Mouse (Mus musculus): ENCODE measurements around the gene Fndc3b. TPM values are rescaled to one million over a fixed set of nuclear protein-coding genes. Genes with fewer than 3 reads are reported as not detected.
"Not testable (repeated sequence)": the region's sequence is repeated elsewhere in the genome, so short reads cannot be mapped to it uniquely, and the experiment has no call there.

Gene Fndc3b
- polyA plus RNA-seq, 1 experiment from 2014 or later = 9.7 TPM

DNA sequence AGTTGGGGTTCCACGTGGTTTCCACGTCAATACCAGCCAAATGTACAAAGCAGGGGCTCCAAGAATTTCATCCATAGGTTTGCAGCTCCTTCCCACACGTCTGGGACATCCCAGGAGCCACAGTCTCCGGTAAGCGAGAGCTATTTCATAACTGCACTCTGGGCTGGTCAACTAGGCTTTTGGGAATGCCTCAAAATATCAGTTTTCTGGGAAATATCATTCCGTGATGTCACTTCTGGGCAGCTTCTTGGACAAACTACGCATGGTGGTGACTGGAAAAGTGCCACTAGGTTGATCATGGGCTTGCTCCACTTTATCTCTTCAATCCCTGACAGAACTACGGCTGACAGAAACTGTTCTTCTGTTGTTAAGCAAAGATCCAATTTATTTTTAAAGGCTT lies 217.0 kb downstream of the Fndc3b start:
- no peaks in the 10 kb centered on the region for H3K27me3 ChIP-seq (replicated peaks)
- no peak overlapping the region for H3K9ac ChIP-seq
- WGBS (ENCODE audit: insufficient replicate concordance) = 75% methylated on average over 8 of the region's 8 CpGs

DNA sequence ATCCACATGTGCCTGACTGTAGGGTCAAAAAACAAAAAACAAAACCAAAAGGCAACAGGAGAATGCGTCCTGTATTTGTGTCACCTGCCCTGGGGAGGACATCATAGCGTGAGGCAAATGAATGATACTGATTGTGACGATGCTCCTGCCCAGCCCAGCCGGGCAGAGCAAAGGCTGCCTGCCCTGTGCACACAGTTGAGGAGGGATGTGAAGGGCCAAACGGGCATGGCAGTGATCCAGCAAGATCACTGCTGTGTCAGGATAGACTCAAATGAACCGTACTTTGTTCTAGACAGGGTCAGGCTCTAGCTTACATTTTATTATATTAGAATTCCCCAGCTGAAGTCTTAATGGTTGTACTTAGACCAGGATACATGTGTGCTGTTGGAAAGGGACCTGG lies 219.3 kb downstream of the Fndc3b start:
- no peak overlapping the region for H3K27ac ChIP-seq
- WGBS (ENCODE audit: insufficient replicate concordance) = 74% methylated on average over 6 of the region's 6 CpGs

More for the DNA sequence above, 217.0 kb downstream of the Fndc3b start:
- Histone ChIP-seq H3K27ac (no peak overlapping the region), H3K4me1 (no peaks in the 10 kb centered on the region), H3K9me3 (replicated peaks) (no peaks in the 10 kb centered on the region), H3K36me3 (peaks cover 33% of the 10 kb centered on the region), H3K4me3 (no peak overlapping the region), H3K4me2 (no peak overlapping the region)
- ATAC-seq = no peak

GRCm38 (mm10) chr3:27491367-27491766 lies 219.7 kb downstream of the Fndc3b start:
- Histone ChIP-seq H3K4me1 (no peaks in the 10 kb centered on the region), H3K4me3 (no peak overlapping the region), H3K9ac (no peak overlapping the region), H3K36me3 (peaks cover 40% of the 10 kb centered on the region), H3K9me3 (replicated peaks) (no peaks in the 10 kb centered on the region), H3K27me3 (replicated peaks) (no peaks in the 10 kb centered on the region), H3K27ac (no peak overlapping the region), H3K4me2 (no peak overlapping the region)
- WGBS (ENCODE audit: insufficient replicate concordance) = 80% methylated on average over 8 of the region's 8 CpGs
- ATAC-seq = no peak

More for the DNA sequence above, 219.3 kb downstream of the Fndc3b start:
- Histone ChIP-seq H3K9me3 (replicated peaks) (no peaks in the 10 kb centered on the region), H3K4me3 (no peak overlapping the region), H3K9ac (no peak overlapping the region), H3K27me3 (replicated peaks) (no peaks in the 10 kb centered on the region), H3K4me1 (no peaks in the 10 kb centered on the region), H3K36me3 (peaks cover 38% of the 10 kb centered on the region), H3K4me2 (no peak overlapping the region)
- no peak for ATAC-seq

DNA sequence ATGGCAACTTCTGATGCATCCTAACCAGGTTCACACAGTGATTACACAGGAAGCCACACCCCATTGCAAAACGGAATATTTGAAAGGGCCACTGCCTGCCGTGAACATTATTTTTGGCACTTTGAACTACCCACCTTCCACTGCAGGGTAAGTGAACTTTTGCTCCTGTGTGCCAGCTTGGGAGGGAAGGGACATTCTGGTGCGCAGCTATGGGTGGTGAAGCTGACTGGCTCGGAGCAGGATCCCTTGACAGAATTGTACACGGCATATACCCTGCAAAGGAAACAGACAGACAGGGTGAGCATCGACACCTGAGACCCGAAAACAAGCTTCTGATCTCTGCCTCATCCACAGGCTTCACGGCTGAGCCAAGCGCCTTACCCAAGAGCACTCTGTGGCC lies 220.2 kb downstream of the Fndc3b start:
- Histone ChIP-seq H3K27me3 (replicated peaks) (no peaks in the 10 kb centered on the region), H3K36me3 (peaks cover 39% of the 10 kb centered on the region), H3K4me2 (no peak overlapping the region), H3K4me1 (no peaks in the 10 kb centered on the region), H3K9me3 (replicated peaks) (no peaks in the 10 kb centered on the region), H3K9ac (no peak overlapping the region), H3K27ac (no peak overlapping the region), H3K4me3 (no peak overlapping the region)
- ATAC-seq = no peak
- WGBS (ENCODE audit: insufficient replicate concordance) = 70% methylated on average over 9 of the region's 9 CpGs

GRCm38 (mm10) chr3:27489550-27489949 lies 221.6 kb downstream of the Fndc3b start:
- Histone ChIP-seq H3K27ac (no peak overlapping the region), H3K27me3 (replicated peaks) (no peaks in the 10 kb centered on the region), H3K4me2 (no peak overlapping the region), H3K4me1 (no peaks in the 10 kb centered on the region), H3K9ac (no peak overlapping the region), H3K36me3 (peaks cover 48% of the 10 kb centered on the region), H3K9me3 (replicated peaks) (no peaks in the 10 kb centered on the region), H3K4me3 (no peak overlapping the region)
- no peak for ATAC-seq
- WGBS (ENCODE audit: insufficient replicate concordance) = 78% methylated on average over 6 of the region's 6 CpGs

- no peak overlapping the region for H3K9ac ChIP-seq
- WGBS (ENCODE audit: insufficient replicate concordance) = 71% methylated on average over 4 of the region's 4 CpGs
- no peaks in the 10 kb centered on the region for H3K9me3 ChIP-seq (replicated peaks)
- H3K4me1 ChIP-seq = no peaks in the 10 kb centered on the region
- ATAC-seq = no peak
- H3K27me3 ChIP-seq (replicated peaks) = no peaks in the 10 kb centered on the region
- H3K36me3 ChIP-seq = peaks cover 37% of the 10 kb centered on the region
- no peak overlapping the region for H3K4me3 ChIP-seq
- no peak overlapping the region for H3K4me2 ChIP-seq
- H3K27ac ChIP-seq = no peak overlapping the region
These were observed 226.0 kb downstream of the Fndc3b start for GRCm38 (mm10) chr3:27485141-27485540.

- no peaks in the 10 kb centered on the region for H3K9me3 ChIP-seq (replicated peaks)
- no peaks in the 10 kb centered on the region for H3K27me3 ChIP-seq (replicated peaks)
- ATAC-seq = no peak
- no peak overlapping the region for H3K4me2 ChIP-seq
- H3K4me1 ChIP-seq = no peaks in the 10 kb centered on the region
- H3K36me3 ChIP-seq = peaks cover 35% of the 10 kb centered on the region
- no peak overlapping the region for H3K9ac ChIP-seq
- no peak overlapping the region for H3K27ac ChIP-seq
- 48% methylated on average over 3 of the region's 3 CpGs for WGBS (ENCODE audit: insufficient replicate concordance)
- no peak overlapping the region for H3K4me3 ChIP-seq
These were observed 226.4 kb downstream of the Fndc3b start for GRCm38 (mm10) chr3:27484698-27485097.

DNA sequence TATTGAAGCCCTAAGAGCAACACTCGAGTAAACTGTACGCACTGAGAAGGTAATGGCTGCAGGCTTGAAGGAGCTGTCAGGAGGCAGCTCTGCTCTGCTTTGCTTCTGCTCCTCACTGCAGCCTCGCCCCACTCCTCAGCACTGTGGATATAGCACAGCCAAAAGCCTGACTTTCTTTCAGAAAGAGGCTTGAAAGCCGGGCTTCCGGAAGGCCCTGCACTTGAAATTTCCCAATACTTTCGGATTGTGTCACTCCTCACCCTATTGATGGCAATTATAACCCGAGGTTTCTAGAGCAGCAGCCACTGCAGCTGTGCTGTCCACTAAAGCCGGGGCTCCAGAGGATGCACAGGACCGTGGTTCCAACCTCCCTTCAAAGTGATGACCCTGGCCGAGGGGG lies 227.3 kb downstream of the Fndc3b start:
- H3K4me1 ChIP-seq = no peaks in the 10 kb centered on the region
- WGBS (ENCODE audit: insufficient replicate concordance) = 69% methylated on average over 10 of the region's 10 CpGs
- H3K27ac ChIP-seq = no peak overlapping the region
- H3K27me3 ChIP-seq (replicated peaks) = no peaks in the 10 kb centered on the region
- ATAC-seq = no peak
- H3K9ac ChIP-seq = no peak overlapping the region
- H3K4me2 ChIP-seq = no peak overlapping the region
- H3K4me3 ChIP-seq = no peak overlapping the region
- no peaks in the 10 kb centered on the region for H3K9me3 ChIP-seq (replicated peaks)
- H3K36me3 ChIP-seq = peaks cover 40% of the 10 kb centered on the region

- H3K4me2 ChIP-seq = no peak overlapping the region
- H3K27ac ChIP-seq = no peak overlapping the region
- H3K9ac ChIP-seq = no peak overlapping the region
- H3K4me3 ChIP-seq = no peak overlapping the region
- no peaks in the 10 kb centered on the region for H3K27me3 ChIP-seq (replicated peaks)
- ATAC-seq = no peak
- H3K4me1 ChIP-seq = no peaks in the 10 kb centered on the region
- WGBS (ENCODE audit: insufficient replicate concordance) = 72% methylated on average over 3 of the region's 3 CpGs
- H3K9me3 ChIP-seq (replicated peaks) = no peaks in the 10 kb centered on the region
- H3K36me3 ChIP-seq = peaks cover 37% of the 10 kb centered on the region
These were observed 227.8 kb downstream of the Fndc3b start for GRCm38 (mm10) chr3:27483321-27483720.

DNA sequence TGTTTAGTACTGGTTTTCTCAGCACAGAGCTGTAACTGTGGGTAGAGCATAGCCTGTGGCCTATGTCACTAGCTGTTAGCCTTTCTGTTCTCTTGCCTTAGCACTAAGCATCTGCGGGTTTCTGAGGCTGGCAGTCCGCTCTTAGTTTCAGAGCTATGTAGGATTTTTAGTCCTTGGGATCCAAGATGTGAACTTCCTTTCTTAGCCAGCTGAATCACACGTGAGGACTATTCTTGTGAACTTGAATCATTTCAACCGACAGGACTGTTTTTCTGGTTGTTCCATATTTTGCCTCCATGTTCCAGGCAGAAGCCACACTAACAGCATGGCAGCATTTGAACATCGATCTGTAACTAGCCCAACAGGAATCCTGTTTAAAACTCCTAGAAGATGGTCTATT lies 229.4 kb downstream of the Fndc3b start:
- Histone ChIP-seq H3K9ac (no peak overlapping the region), H3K9me3 (replicated peaks) (no peaks in the 10 kb centered on the region), H3K36me3 (peaks cover 21% of the 10 kb centered on the region), H3K4me3 (no peak overlapping the region), H3K27ac (no peak overlapping the region), H3K4me2 (no peak overlapping the region), H3K4me1 (no peaks in the 10 kb centered on the region), H3K27me3 (replicated peaks) (no peaks in the 10 kb centered on the region)
- ATAC-seq = no peak
- 73% methylated on average over 5 of the region's 5 CpGs for WGBS (ENCODE audit: insufficient replicate concordance)

DNA sequence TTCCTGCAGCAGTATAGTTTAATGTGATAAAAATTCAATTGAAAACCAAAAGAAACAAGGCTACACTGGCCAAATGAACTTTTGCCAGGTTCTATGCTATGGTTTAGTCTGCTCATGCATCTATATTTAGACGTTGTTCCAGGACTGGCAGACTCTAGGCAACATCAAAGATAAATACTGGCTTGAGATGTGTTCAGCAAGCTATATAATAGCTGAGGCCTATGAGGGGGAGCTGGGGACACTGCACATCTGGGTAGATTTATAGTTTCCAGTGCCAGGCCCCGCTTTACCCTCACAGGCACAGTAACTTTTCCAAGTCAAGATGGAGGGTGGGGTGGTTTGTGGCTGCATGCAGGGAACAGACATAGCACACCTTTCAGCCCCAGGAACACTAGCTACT lies 231.7 kb downstream of the Fndc3b start:
- no peak overlapping the region for H3K4me3 ChIP-seq
- no peak overlapping the region for H3K4me2 ChIP-seq
- 70% methylated on average over 2 of the region's 2 CpGs for WGBS (ENCODE audit: insufficient replicate concordance)
- no peak for ATAC-seq
- no peak overlapping the region for H3K27ac ChIP-seq
- H3K27me3 ChIP-seq (replicated peaks) = no peaks in the 10 kb centered on the region
- no peaks in the 10 kb centered on the region for H3K4me1 ChIP-seq
- H3K9me3 ChIP-seq (replicated peaks) = no peaks in the 10 kb centered on the region
- peaks cover 15% of the 10 kb centered on the region for H3K36me3 ChIP-seq
- no peak overlapping the region for H3K9ac ChIP-seq

DNA sequence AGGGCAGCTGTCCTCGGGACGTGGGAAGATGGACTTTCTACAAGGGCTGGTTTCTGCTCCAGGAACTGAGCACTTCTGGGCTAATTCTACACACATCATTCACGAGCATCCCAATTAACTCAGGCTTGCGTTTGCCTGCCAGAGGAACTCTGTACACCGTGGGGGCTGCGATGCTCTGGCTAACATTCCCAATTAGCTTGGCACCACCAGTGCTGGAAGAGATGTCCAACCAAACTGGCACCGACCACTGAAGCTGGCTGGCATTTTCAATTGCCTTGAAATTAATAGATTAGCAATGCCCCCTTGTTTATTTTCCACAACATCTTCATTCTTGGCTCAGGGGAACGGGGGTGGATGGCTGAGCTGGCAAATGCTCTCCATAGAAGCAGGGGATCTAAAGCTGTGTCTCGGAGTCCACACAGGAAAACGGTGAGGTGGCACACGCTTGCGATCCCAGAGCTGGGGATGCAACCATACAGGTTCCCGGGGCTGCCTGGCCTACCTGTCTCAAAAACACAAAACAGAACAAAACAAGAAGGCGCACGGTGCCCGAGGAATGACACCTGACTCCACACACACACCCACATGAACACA lies 232.4 kb downstream of the Fndc3b start:
- Histone ChIP-seq H3K36me3 (peaks cover 23% of the 10 kb centered on the region), H3K4me2 (no peak overlapping the region), H3K4me1 (no peaks in the 10 kb centered on the region), H3K27ac (no peak overlapping the region), H3K27me3 (replicated peaks) (no peaks in the 10 kb centered on the region), H3K4me3 (no peak overlapping the region), H3K9ac (no peak overlapping the region), H3K9me3 (replicated peaks) (no peaks in the 10 kb centered on the region)
- no peak for ATAC-seq
- WGBS (ENCODE audit: insufficient replicate concordance) = 75% methylated on average over 16 of the region's 16 CpGs

DNA sequence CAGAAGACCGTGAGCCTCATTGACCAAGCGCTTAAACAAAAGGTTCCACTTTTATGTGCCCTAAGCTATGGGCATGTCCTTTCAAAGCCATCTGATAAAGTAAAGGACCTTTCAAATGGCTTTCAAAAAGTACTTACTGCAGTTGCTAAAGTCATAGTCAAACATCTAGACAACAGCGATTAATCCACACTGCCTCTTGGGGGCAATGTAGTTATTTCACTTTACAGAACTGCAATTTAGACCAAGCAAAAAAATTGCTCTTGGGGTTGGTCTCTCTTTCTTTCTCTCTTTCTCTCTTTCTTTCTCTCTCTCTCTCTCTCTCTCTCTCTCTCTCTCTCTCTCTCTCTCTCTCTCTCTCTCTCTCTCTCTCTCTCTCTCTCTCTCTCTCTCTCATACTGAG lies 233.4 kb downstream of the Fndc3b start:
- not testable (repeated sequence) for H3K9ac ChIP-seq; H3K4me2 ChIP-seq; H3K27ac ChIP-seq; H3K4me3 ChIP-seq; H3K9me3 ChIP-seq (replicated peaks); H3K4me1 ChIP-seq; H3K27me3 ChIP-seq (replicated peaks); ATAC-seq
- H3K36me3 ChIP-seq = peaks cover 31% of the 10 kb centered on the region
- 89% methylated on average over 3 of the region's 3 CpGs for WGBS (ENCODE audit: insufficient replicate concordance)

Data from liver, embryonic 12.5 days (tissue).